Mouse (Mus musculus): Measurements from ENCODE around the gene Lrtm2.

- TF ChIP-seq CTCF (IDR thresholded peaks at IDR 0.05; ENCODE audit: borderline replicate concordance, extremely low read depth, insufficient read depth, insufficient read length) (no peak), POLR2A (IDR thresholded peaks at IDR 0.05; ENCODE audit: borderline replicate concordance, extremely low read depth, insufficient read depth, insufficient read length, poor library complexity, severe bottlenecking) (no peak)
Measured at GRCm38 (mm10) chr6:119333202-119333601, 2.6 kb upstream of the Lrtm2 start.

Data from brain, embryonic 14.5 days (tissue).